Mouse (Mus musculus): Measurements from ENCODE around the gene Dlgap5. TPM values are rescaled to one million over a fixed set of nuclear protein-coding genes. Genes with fewer than 3 reads are reported as not detected.

The Dlgap5 gene
- polyA plus RNA-seq, 1 experiment = 4.8 TPM

DNA sequence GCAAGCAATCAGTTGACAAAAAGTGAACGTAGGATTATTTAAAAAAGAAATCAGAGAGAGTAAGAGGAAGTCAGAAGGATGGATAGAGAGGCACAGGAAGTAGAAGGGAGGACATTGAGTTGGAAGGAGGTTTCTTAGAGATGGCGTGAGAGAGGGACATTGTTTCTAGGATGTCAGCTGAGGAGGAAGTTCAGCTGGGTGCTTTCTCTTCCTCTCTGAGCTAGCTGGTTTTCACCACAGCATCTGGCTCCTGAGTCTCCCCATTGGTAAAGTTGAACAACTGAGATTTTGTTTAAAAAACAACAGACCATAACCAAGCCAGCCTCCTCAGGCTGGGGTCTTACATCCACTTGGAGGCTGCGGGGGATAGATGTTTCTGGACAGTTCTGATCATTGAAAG, 58.6 kb downstream of the Dlgap5 start:
- 51% methylated on average over 3 of the region's 3 CpGs for WGBS
- no peak for DNase-seq (ENCODE audit: low read depth, low spot score)

DNA sequence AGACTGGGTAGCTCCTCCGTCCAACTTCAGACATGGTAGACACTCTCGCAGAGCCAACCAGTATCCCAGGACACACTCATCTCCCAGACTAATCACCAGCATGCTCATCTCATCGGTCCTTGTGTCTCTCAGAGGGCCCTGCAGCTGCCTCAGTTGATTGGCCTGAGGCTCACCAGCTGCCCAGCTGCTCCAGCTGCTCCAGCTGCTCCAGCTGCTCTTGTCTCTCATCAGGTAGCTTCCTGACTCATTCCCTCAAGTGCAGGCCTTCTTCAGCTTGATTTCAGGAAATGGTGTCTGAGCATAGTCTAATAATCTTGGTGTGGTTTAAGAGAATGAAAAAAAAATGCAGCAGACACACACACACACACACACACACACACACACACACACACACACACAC, 61.6 kb downstream of the Dlgap5 start:
- DNase-seq (ENCODE audit: low read depth, low spot score) = no peak
- 88% methylated on average over 3 of the region's 3 CpGs for WGBS

DNA sequence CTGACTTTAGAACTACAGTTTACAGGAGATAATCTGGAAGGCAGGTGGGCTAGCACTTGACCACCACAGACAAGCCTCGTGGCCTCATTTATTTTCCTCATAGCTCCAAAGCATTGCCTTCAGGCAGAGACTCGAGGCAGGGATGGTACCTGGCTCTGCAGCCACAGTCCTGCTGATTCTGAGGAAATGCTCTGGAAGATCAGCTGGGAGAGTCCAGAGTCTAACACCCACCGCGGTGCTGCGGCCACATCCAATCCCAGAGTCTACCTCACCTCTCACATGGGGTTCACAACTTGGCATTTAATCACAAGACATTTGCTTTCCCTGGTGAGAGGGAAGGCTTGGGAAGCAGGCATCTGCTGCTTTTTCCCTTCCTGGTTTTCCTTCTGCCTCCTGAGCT, 63.3 kb downstream of the Dlgap5 start:
- DNase-seq (ENCODE audit: low read depth, low spot score) = no peak
- 53% methylated on average over 5 of the region's 5 CpGs for WGBS

DNA sequence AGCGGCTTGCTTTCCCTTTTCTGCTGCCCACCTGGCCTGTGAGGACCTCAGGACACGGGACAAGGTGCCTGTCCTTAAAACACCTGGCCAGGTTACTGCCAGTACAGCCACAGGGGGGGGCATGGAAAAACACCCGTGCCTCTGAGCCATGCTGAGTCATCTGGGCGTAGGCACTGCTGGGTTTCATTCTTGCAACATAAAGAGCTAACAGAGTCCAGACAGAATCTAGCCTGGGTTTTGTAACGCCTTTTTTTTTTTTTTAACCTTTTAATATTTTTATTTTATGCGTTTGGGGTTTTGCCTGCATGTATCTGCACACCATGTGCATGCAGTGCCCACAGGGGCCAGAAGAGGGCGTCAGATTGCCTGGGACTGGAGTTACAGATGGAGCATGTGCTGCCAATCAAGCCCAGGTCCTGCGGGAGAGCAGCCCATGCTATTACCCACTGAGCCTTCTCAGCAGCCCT, 64.1 kb downstream of the Dlgap5 start:
- DNase-seq (ENCODE audit: low read depth, low spot score) = no peak
- 31% methylated on average over 8 of the region's 8 CpGs for WGBS

DNA sequence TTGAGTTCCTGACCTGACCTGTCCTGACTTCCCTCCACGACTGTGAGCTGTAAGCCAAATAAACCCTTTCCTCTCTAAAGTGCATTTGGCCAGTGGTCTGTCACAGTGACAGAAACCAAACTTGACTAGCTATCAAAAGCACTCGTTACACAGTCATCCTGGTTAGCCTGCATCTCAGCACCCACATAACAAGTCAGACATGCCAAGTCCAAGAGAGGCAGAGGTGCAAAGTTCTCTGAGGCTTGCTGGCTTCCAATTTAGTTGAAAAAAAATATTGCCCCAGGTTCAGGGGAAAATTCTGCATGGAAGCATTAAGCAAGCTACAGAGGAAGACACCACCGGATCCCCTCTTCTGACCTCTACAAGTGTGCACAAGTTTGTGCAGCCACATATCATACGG, 65.0 kb downstream of the Dlgap5 start:
- WGBS = 61% methylated on average over 4 of the region's 4 CpGs
- DNase-seq (ENCODE audit: low read depth, low spot score) = no peak

DNA sequence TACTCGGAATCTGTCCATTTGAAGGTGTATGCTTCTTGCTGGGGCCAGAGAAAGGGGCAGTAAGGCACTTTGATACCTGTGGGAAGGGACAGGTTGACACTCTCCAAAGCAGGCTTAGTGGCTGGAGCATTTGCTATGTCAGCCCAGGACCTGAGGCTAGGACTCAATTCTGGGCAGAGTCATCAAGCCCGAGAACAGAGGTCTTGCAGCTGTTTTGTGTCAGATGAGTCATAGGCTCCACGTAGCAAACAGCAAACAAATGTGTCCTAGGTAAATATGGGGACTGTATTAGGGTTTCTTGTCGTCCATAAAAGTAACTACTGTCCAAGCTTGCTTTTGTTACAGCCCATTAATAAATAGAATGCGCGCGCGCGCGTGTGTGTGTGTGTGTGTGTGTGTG, 65.9 kb downstream of the Dlgap5 start:
- no peak for DNase-seq (ENCODE audit: low read depth, low spot score)
- 72% methylated on average over 10 of the region's 10 CpGs for WGBS

DNA sequence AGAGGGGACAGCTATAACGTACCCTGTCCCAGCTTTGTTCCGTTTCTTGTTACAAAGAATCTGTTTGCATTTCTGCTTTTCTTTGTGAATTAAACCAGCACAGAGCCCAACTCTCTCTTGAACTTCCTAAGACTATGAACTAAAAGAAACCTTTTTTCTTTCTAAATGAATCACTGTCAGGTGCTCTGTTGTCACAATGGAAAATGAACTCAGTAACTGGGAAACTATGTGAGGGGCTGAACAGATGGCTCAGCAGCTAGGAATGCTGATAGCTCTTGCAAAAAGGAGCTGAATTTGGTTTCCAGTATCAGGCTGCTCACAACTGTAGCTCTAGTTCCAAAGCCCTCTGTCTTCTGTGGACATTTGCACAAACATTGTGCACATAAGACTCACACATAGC, 67.2 kb downstream of the Dlgap5 start:
- 86% methylated on average over 2 of the region's 2 CpGs for WGBS
- no peak for DNase-seq (ENCODE audit: low read depth, low spot score)

DNA sequence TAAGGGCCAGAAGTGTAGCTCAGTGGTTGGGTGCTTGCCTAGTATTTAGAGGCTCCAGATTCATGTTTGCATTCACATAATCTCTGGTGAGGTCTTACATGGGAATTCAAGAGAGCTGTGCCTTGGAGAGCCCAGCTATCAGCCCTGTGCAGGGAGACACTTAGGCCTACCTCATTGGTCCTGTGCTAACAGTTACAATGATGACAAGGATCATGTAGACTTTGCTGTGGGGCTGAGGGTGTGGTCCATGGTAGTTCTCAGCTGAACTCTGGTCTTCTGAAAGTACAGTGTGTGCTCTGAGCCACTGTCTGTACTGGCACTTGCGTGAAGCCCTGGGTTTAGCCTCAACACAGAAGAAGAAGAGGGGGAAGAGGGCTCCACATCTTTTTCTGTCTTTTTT, 71.5 kb downstream of the Dlgap5 start:
- WGBS = 50% methylated on average over 1 of the region's 1 CpGs
- DNase-seq (ENCODE audit: low read depth, low spot score) = no peak

DNA sequence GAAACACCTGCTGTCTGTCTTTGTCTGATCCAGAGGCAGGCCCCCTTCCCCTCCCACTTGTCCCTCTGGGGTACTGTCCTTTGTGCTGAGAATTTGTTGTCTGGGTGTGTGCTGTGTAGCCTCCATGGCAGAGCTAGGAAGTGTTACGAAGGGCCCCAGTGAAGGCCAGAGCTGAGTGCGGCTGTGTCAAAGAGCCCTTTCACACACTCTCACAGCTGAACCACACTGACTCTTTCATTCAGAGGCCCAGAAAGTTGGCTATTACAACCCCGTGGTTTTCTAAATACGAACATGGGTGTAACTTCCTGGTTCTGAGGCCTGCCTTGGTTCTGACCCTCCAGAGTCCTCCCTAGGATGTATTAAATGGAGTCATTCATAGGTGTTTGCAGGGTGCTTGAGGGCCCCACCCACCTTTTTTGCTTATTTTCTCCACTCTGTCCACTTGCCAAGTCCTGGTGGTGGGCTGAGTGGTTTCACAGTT, 76.4 kb downstream of the Dlgap5 start:
- DNase-seq (ENCODE audit: low read depth, low spot score) = no peak
- 61% methylated on average over 4 of the region's 4 CpGs for WGBS

DNA sequence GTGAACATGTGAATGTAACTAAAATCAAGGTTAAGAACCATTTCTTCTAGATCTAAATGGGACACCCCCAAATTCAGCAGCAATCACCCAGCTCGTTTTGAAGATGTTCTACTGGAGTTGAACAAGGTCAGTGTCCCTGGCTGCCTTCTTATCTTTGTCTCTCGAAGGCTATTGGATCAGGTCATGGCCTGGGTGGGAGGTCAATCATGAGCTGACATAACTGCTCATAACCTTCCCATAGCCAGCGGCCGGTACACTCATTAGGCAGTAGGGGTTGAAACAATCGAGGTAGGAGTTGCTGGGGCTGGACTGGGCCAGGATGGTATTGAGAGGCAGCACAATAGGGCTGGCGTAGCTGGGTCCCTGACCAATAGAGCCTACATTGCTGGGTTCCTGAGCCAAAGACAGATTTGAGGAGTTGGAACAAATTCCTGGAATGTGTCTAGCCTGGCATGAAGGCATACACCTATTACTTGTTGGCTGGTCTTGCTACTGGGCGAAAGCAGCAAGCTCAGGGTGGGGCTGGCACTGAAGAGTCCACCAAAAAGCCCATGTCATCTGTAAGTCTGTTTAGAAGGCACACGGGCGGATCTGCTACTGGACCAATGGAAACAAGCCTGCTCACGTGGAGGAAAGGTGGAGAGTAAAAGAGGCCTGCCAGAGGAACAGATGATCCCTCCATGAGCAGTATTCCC, 77.8 kb downstream of the Dlgap5 start:
- WGBS = 84% methylated on average over 10 of the region's 10 CpGs

More for the DNA sequence above, 77.8 kb downstream of the Dlgap5 start:
- no peak for DNase-seq (ENCODE audit: low read depth, low spot score)

Other genes starting within 250 kb of the Dlgap5 start
- 13.5 and 19.5 TPM in 2 replicates for gene Gch1, start 229.0 kb downstream of the Dlgap5 start, polyA plus RNA-seq (2012; rRNA removed)
- gene Wdhd1, start 141.6 kb downstream of the Dlgap5 start, polyA plus RNA-seq (2012; rRNA removed) = 3.3 and 4.6 TPM in 2 replicates
- 3.2 and 6.0 TPM in 2 replicates for gene Socs4, start 141.5 kb downstream of the Dlgap5 start, polyA plus RNA-seq (2012; rRNA removed)
- 33.5 and 61.4 TPM in 2 replicates for gene Mapk1ip1l, start 120.1 kb downstream of the Dlgap5 start, polyA plus RNA-seq (2012; rRNA removed)
- gene Lgals3, start 50.7 kb downstream of the Dlgap5 start, polyA plus RNA-seq (2012; rRNA removed) = 537 and 642 TPM in 2 replicates
- 16.6 and 29.5 TPM in 2 replicates for gene Fbxo34, start 32.0 kb upstream of the Dlgap5 start, polyA plus RNA-seq (2012; rRNA removed)
- gene Atg14, start 152.2 kb upstream of the Dlgap5 start, polyA plus RNA-seq (2012; rRNA removed) = 5.5 and 6.8 TPM in 2 replicates
- 2.6 and 3.9 TPM in 2 replicates for gene Ktn1, start 230.0 kb upstream of the Dlgap5 start, polyA plus RNA-seq (2012; rRNA removed)